Mouse (Mus musculus): ENCODE results near the gene Slc25a17.

GRCm38 (mm10) chr15:81370356-81370755 lies 9.7 kb upstream of the Slc25a17 start:
- TF ChIP-seq CTCF (conservative IDR thresholded peaks at IDR 0.05; ENCODE audit: low read length) (no peak), NANOG (IDR thresholded peaks at IDR 0.05; ENCODE audit: borderline replicate concordance, low read length) (no peak), POU5F1 (IDR thresholded peaks at IDR 0.05; ENCODE audit: borderline replicate concordance, low read length) (no peak)
